Mouse (Mus musculus) bone marrow macrophage, adult 2 months (primary cell): ENCODE measurements around the gene Cdv3.

ENCODE experiments used
- CTCF ChIP-seq: IDR thresholded peaks from 2 replicates; pipeline ENCODE4 v1.5.1; 2012; ENCODE audit warnings: low read depth, mild to moderate bottlenecking, low read length, moderate library complexity
- POLR2A ChIP-seq: IDR thresholded peaks from 2 replicates; pipeline ENCODE4 v1.6.1; 2012; ENCODE audit warnings: mild to moderate bottlenecking, low read depth, low read length, borderline replicate concordance

DNA sequence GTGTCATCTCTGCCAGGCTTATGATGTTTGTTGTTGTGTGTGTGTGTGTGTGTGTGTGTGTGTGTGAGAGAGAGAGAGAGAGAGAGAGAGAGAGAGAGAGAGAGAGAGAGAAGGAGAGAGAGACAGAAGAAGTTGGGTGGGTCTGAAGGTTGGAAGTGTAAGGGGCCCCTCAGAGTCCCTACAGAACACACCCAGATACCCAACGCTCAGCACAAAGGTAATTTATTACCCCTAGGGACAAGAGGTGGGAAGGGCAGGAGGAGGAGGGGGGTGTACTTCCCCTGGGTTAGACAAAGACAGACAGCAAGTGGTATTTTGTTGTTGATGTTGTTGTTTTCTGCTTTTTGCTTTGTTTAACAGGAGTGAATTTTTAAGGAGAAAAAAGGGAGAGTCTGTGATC lies 20.0 kb upstream of the Cdv3 start:
- TF ChIP-seq CTCF (no peak), POLR2A (no peak)
